Mouse (Mus musculus) thymus, postnatal 10 days (tissue): Measurements from ENCODE around the gene Pcbp3.

ENCODE experiments used
- DNase-seq, 2 experiments: peaks; one replicate each; pipeline ENCODE4 v3.0.0; 2021; ENCODE audit warnings: low spot score in 2 of 2

The Pcbp3 gene

DNA sequence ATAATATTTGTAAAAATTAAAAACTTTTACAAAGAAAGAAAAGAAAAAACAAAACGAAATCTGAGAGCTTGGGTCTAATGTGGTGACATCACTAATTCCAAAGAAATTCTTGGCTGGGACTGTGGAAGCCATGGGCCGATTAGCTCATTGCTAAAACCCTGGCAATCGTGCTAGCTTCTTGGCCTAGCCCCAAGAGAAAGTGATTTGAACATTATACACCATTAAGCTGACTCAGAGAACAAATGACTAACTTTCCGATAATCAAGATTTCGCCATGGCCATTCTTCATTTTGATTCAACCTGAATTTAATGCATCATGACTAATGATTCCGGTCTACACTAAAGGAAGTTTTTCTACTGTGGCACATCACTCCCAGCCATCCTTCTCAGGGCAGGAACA, 30.6 kb downstream of the Pcbp3 start:
- no peak for DNase-seq

DNA sequence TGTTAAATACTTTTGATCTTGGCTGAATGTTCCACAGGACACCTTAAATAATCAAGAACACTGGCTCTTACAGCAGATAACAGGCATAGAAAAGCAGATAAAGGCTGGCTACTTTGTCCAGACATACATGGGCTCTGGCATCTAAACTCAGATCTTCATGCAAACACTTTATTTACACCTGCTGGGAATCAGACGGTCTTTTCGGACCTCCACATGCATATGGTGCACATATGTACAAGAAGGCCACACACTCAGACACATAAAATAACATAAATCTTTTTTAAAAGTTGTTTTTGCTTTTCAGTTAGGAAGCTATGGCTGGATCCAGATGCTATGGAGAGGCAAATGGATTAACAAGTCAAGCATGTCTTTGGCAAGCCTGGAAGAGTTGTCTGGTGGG, 37.2 kb downstream of the Pcbp3 start:
- no peak for DNase-seq

- DNase-seq = no peak
These were observed 43.6 kb downstream of the Pcbp3 start for GRCm38 (mm10) chr10:76918086-76918485.

- peak in 1 of 2 experiments; percentile 34 for DNase-seq
These were observed 55.3 kb downstream of the Pcbp3 start for GRCm38 (mm10) chr10:76906434-76906833.

- no peak for DNase-seq
These were observed 55.7 kb downstream of the Pcbp3 start for GRCm38 (mm10) chr10:76905935-76906341.

DNA sequence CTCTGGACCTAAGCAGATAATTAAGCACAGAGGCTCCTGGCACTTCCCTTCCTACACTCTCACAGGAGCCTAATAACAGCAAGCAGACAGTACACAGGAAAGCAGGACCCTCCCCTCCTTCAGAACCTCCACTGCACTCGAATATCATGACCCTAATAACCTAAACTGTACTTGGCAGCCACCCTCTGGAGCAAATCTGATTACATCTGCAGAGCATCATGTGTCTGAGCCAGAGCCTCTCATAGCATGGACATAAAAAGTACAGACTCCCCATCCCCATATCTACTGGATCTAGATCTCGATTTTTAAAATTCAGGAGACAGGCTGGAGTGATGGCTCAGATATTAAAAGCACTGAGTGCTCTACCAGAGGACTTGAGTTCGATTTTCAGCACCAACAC, 58.0 kb downstream of the Pcbp3 start:
- no peak for DNase-seq

GRCm38 (mm10) chr10:76903099-76903498, 58.6 kb downstream of the Pcbp3 start:
- no peak for DNase-seq

DNA sequence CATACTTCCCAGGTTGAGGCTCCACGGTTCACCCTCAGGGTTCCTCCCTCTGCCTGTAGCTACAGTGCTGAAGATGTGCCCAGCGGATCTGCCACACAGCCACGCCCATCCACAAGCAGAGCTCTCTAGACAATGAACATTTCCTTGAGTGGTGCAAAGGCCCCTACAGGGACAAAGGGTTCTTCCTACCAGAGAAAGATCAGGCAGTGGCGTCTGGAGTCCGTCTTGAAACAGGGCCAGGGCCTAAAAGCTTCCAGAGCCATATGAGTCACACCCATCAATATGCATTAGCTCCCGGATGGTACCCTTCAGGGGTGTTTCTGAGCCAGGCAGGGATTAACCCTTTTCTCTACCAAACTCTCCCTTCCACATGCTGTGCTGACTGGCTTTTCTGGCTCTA, 59.1 kb downstream of the Pcbp3 start:
- DNase-seq = no peak

DNA sequence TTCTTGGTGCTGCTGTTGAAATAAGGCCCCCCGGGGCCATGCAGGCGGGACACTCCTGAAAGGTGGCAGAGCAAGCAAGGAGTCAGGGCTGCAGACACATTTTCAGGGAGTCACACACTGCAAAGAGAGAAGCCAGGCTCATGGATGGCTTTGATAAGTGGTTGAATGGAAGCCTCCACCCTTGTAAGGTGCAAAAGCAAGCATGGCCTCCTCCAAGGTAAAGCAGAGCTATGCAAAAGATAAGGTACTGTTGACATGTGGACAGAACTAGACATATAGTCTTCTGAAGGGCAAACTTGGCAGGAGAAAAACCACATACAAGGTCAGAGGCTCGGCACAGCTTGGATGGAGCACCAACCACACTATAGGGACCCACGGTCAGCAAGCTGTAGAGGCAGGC, 63.3 kb downstream of the Pcbp3 start:
- DNase-seq = no peak

GRCm38 (mm10) chr10:76891456-76891855, 70.2 kb downstream of the Pcbp3 start:
- DNase-seq = no peak

DNA sequence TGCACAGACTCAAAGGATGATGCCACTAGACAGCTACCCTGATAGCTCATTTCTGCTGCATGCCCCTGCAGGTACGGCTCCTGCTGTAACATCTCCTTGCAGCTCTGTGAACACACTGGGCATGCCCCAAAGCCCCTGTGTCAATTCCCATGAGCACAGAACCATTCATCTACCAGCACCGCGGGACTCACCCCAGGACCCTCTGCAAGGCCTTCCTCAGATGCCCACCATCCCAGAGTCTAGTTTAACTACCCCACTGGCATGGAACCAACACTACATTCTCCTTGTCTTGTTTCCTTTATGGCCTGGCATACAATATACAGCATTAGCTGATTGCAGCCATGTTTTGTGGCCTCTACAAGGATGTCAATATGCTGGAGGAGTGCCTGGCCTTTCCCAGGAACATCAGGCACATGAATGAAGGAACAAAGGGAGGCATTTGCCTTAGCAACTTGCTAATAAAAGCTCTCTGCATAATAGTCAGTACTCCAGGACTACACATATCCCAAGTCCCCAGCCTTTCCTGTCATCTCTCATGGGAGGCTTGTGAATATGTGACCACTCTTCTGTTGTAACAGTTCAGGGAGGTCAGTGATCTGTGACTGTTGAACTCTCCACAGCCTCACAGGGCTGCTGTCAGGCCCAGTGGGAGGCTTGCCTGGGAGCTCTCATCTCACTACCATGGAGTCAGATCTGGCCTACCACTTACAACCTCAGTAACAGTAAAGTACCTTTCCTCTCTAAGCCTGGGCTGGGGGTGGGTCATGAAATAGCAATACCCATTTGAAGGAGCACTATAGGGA, 78.0 kb downstream of the Pcbp3 start:
- DNase-seq = no peak

DNA sequence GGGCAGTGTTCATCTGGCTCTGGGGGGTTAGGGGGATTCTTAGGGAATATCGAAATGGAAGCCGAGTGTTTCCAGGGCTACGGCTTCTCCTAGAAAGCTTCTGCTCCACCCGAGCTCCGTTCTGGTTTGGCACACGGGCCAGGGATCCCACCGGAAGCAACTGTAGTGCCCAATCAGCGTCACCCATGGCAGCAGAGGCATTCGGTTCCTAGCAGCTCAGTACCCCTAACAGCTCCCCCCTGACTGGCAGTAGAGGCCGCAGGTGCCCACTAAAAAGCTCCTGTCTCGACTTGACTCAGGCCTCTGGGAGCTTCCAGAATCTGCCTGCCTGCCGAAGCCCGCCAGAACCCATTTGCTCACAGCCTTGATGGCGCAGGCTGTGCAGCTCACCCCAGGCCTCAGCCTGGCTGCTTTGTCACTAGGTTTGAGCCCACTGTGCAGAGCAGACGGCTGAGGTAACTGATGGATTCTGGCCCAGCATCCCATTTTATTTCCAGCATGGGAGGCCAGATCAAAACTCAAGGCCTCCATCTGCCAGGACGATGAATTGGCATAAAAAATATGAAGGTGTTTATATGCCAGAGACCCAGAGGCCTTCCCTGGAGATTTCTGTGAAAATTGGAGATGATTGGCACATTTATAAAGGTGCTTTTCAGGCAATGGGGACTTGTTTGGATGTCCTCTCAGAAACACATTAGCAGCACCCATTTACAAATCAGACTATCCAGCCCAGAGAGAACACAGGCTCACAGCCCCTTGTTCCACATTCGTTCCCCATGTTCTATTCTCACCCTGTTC, 78.8 kb downstream of the Pcbp3 start:
- DNase-seq = no peak

DNA sequence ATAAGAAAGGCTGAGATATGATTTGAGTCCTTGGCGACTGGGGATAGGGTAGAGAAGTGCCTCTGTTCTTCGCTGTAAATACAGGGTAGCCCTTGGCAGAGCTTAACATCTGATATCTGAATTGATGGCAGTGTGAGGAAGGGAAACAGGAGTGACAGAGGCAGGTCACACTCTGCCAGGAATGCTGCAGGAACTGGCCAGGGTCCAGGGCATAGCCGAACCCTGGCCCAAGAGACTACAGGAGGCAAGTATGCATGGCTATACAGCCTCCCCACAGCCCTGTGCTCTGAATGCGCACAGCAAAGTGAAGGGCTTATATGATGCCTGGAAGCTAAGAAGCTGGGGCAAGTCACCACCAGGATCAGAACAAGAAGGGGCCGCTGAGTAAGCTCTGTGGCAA, 79.8 kb downstream of the Pcbp3 start:
- no peak for DNase-seq

DNA sequence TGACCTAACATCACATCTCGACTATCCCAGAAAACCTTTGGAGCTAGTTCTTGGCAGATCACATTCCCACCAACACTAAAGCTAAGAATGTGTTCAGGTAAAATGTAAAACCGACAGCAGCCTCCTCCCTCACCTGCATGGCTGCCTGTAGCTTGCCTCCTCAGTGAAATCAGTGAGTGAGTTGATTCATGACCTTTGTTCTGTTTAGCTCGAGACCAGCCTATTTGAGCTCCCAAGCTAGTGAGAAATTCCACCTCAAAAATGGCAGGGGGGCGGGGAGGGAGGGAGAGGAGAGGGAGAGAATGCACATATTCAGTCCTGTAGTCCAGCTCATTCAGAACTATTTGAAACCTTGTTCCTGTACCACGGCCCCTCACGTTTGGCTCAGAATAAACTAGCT, 86.4 kb downstream of the Pcbp3 start:
- no peak for DNase-seq

DNA sequence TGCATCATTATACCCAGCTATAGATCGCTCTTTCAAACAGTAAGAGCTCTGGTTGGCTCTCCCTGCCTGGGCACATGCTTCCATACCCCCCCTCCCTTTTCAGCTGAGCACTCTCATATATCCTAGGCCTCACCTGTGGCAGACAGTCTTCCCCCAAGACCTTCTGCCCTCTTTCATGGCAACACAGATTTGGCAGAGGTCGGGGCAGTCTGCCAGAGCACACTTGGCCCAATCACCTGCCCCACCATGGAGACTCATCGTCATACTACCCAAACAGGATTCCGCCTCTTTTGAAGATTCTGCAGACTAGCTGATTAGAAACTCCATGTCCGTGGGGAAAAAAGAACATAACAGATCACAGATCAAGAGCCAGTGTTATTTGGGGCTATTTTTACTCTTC, 86.8 kb downstream of the Pcbp3 start:
- DNase-seq = no peak

GRCm38 (mm10) chr10:76874398-76874797, 87.3 kb downstream of the Pcbp3 start:
- DNase-seq = no peak

GRCm38 (mm10) chr10:76873948-76874347, 87.7 kb downstream of the Pcbp3 start:
- no peak for DNase-seq

GRCm38 (mm10) chr10:76872736-76873135, 89.0 kb downstream of the Pcbp3 start:
- DNase-seq = no peak

DNA sequence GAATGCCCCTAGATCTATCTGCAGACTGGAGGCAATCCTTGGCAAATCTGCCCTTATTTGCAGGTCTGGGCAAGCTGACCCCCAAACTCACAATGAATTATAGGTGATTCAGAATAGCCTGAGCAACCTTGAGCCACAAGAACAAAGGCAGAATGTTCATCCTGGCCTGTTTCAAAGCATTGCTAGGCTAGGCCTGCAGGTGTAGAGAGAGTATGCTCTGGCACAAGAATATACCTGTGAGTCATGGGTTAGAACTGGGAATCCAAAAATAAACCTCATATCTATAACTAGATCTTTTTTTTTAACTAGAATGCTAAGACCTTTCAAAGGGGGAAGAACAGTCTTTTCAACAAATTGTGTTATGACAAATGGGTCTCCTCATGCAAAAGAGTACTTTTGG, 95.8 kb downstream of the Pcbp3 start:
- DNase-seq = no peak

DNA sequence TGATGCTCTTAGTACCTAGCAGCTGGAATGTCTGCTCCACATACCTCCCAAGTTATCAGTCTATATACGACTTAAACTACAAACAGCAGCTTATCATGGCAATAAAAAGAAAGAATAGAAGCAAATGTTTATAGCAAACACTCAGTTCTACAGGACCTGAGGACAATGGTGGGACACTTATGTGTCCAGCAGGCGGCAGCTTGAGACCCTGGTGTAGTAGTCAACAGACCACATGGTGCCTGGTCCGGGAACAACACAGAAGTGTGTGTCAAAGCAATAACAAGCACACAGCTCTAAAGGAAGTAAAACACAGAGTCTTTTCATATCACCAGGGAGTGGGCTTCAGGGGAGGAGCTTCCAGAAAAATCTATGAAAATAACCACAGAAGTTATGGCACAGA, 100.7 kb downstream of the Pcbp3 start:
- no peak for DNase-seq

DNA sequence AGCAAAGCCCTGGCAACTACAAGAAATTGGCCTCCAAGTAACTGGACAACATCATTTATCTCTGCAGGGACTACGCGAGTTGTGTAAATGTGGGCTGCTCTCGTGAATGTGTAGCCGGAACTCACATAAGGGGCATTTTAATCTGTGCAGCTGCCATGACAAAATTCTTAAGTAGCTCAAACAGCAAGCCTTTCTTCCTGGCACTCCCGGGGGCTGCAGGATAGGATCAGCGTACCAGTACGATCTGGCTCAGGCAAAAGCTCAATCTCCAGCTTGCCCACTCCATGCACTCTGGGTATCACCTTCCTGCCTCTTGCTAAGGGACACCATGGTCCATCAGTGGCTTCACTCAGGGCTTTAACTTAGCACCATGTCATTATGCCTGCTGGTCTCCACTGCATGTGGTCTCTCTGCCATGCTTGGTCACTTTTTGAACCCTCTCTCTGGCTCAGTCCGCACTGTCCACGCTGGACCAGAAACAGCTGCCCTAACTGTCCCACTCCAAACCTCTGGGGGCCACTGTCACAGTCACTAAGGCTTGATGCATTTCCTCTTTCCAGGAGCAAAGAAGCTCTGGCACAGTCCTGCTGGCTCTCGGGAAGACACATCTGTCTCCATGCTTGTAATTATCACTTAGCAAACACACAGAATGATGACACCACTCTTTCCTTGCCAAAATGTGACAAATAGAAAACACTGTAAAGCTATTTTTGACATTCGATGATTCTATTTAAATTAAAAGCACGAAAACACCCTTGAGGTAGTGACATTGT, 102.1 kb downstream of the Pcbp3 start:
- DNase-seq = no peak

DNA sequence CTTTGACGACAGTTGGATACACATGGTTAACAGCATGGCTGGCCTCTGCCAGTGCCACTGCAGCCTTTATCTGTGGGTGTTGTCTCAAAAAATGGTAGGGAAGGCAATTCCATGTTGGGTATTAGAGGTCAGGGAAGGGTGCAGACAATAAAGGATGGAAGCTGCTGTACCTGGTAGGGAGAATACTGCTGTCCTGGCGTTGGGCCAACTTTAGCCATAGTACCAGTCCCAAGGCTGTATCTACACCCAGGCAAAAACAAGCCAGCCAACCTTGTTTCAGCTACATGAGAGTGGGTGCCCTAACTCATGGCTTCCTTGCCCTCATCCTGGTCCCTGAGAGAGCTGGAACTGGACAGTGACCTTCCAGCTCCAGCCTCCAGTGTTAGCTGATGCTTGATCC, 103.8 kb downstream of the Pcbp3 start:
- no peak for DNase-seq
